Mouse (Mus musculus) hindbrain, embryonic 15.5 days (tissue): ENCODE results near the gene Lrp2. TPM values are rescaled to one million over a fixed set of nuclear protein-coding genes. Genes with fewer than 3 reads are reported as not detected.

ENCODE experiments used
- ATAC-seq: fragments of 200-750 bp; cut with Nextera tagmentation; 2 replicates; pipeline ENCODE4 v1.8.0; 2017; ENCODE audit warnings: low read depth, moderate number of reproducible peaks, moderate TSS enrichment; ENCODE audit not compliant: low FRiP score
- H3K27ac ChIP-seq: fragments of 300-500 bp; sonication (generic); replicated peaks from 2 replicates; pipeline ENCODE4 v1.5.1; 2015; ENCODE audit warnings: mild to moderate bottlenecking, inconsistent platforms
- H3K27me3 ChIP-seq: fragments of 300-500 bp; sonication (generic); 2 replicates; pipeline ENCODE4 v1.6.1; 2015; ENCODE audit warnings: control low read depth, inconsistent platforms
- H3K36me3 ChIP-seq: fragments of 300-500 bp; sonication (generic); 2 replicates; pipeline ENCODE4 v1.6.1; 2015; ENCODE audit warnings: control low read depth, inconsistent platforms
- H3K4me1 ChIP-seq: fragments of 300-500 bp; sonication (generic); replicated peaks from 2 replicates; pipeline ENCODE4 v1.6.1; 2015; ENCODE audit warnings: control low read depth, inconsistent platforms
- H3K4me2 ChIP-seq: fragments of 300-500 bp; sonication (generic); 2 replicates; pipeline ENCODE4 v1.6.1; 2015; ENCODE audit warnings: moderate library complexity, mild to moderate bottlenecking, inconsistent platforms
- H3K4me3 ChIP-seq: fragments of 300-500 bp; sonication (generic); 2 replicates; pipeline ENCODE4 v1.5.1; 2015; ENCODE audit warnings: mild to moderate bottlenecking, inconsistent platforms
- H3K9ac ChIP-seq: fragments of 300-500 bp; sonication (generic); 2 replicates; pipeline ENCODE4 v1.6.1; 2015; ENCODE audit warnings: inconsistent platforms
- H3K9me3 ChIP-seq: fragments of 300-500 bp; sonication (generic); 2 replicates; pipeline ENCODE4 v1.6.1; 2016; ENCODE audit warnings: control low read depth, inconsistent platforms
- WGBS: fragments of 180-500 bp; shearing (Covaris S2); methylation state at CpG from one replicate; pipeline ENCODE4 v1.1.7; 2015; 5-methylcytosine and 5-hydroxymethylcytosine counted together
- polyA plus RNA-seq: library from polyadenylated mRNA; unstranded; fragments of >200 nt; fragmentation: Nextera tagmentation; extraction: Ambion mirVana; gene quantifications from 2 replicates; pipeline ENCODE4 v1.2.1, GENCODE M21; 2015

The Lrp2 gene
- polyA plus RNA-seq, 1 experiment from 2014 or later = 1.2 TPM

GRCm38 (mm10) chr2:69480965-69481364 lies 104.9 kb downstream of the Lrp2 start:
- H3K9me3 ChIP-seq = no peaks in the 10 kb centered on the region
- H3K27ac ChIP-seq = no peak overlapping the region
- no peaks in the 10 kb centered on the region for H3K36me3 ChIP-seq
- no peak overlapping the region for H3K9ac ChIP-seq
- H3K27me3 ChIP-seq = no peaks in the 10 kb centered on the region
- H3K4me3 ChIP-seq = no peak overlapping the region
- H3K4me1 ChIP-seq = no peaks in the 10 kb centered on the region
- H3K4me2 ChIP-seq = no peak overlapping the region
- 94% methylated on average over 7 of the region's 7 CpGs for WGBS
- no peak for ATAC-seq

- H3K27ac ChIP-seq = no peak overlapping the region
- 81% methylated on average over 7 of the region's 7 CpGs for WGBS
- no peaks in the 10 kb centered on the region for H3K9me3 ChIP-seq
- ATAC-seq = no peak
- no peak overlapping the region for H3K9ac ChIP-seq
- no peak overlapping the region for H3K4me2 ChIP-seq
- no peaks in the 10 kb centered on the region for H3K27me3 ChIP-seq
- no peak overlapping the region for H3K4me3 ChIP-seq
- no peaks in the 10 kb centered on the region for H3K36me3 ChIP-seq
- no peaks in the 10 kb centered on the region for H3K4me1 ChIP-seq
Measured at GRCm38 (mm10) chr2:69479859-69480258, 106.0 kb downstream of the Lrp2 start.

- Histone ChIP-seq H3K4me3 (no peak overlapping the region), H3K36me3 (no peaks in the 10 kb centered on the region), H3K4me2 (no peak overlapping the region), H3K9me3 (no peaks in the 10 kb centered on the region), H3K4me1 (no peaks in the 10 kb centered on the region), H3K9ac (no peak overlapping the region), H3K27ac (no peak overlapping the region), H3K27me3 (no peaks in the 10 kb centered on the region)
- 78% methylated on average over 7 of the region's 7 CpGs for WGBS
- no peak for ATAC-seq
Measured at GRCm38 (mm10) chr2:69476901-69477300, 109.0 kb downstream of the Lrp2 start.

- no peak overlapping the region for H3K4me2 ChIP-seq
- H3K27me3 ChIP-seq = no peaks in the 10 kb centered on the region
- H3K9me3 ChIP-seq = no peaks in the 10 kb centered on the region
- 87% methylated on average over 9 of the region's 9 CpGs for WGBS
- H3K27ac ChIP-seq = no peak overlapping the region
- no peak overlapping the region for H3K9ac ChIP-seq
- no peaks in the 10 kb centered on the region for H3K4me1 ChIP-seq
- no peak for ATAC-seq
- H3K4me3 ChIP-seq = no peak overlapping the region
- no peaks in the 10 kb centered on the region for H3K36me3 ChIP-seq
Measured at GRCm38 (mm10) chr2:69475177-69475576, 110.7 kb downstream of the Lrp2 start.

GRCm38 (mm10) chr2:69471837-69472236 lies 114.0 kb downstream of the Lrp2 start:
- 94% methylated on average over 4 of the region's 4 CpGs for WGBS
- no peak for ATAC-seq

GRCm38 (mm10) chr2:69463609-69464008 lies 122.3 kb downstream of the Lrp2 start:
- whole genome bisulfite sequencing = 80% methylated on average over 6 of the region's 6 CpGs
- H3K9me3 ChIP-seq = no peaks in the 10 kb centered on the region
- H3K4me3 ChIP-seq = no peak overlapping the region
- H3K27ac ChIP-seq = no peak overlapping the region
- no peak overlapping the region for H3K4me2 ChIP-seq
- H3K27me3 ChIP-seq = no peaks in the 10 kb centered on the region
- no peaks in the 10 kb centered on the region for H3K4me1 ChIP-seq
- no peaks in the 10 kb centered on the region for H3K36me3 ChIP-seq
- H3K9ac ChIP-seq = no peak overlapping the region
- ATAC-seq = no peak

More at GRCm38 (mm10) chr2:69471837-69472236, 114.0 kb downstream of the Lrp2 start:
- Histone ChIP-seq H3K4me1 (no peaks in the 10 kb centered on the region), H3K36me3 (no peaks in the 10 kb centered on the region), H3K4me3 (no peak overlapping the region), H3K4me2 (no peak overlapping the region), H3K27me3 (no peaks in the 10 kb centered on the region), H3K9me3 (no peaks in the 10 kb centered on the region), H3K9ac (no peak overlapping the region), H3K27ac (no peak overlapping the region)

- ATAC-seq = no peak
- Histone ChIP-seq H3K9ac (no peak overlapping the region), H3K27me3 (no peaks in the 10 kb centered on the region), H3K4me2 (no peak overlapping the region), H3K4me3 (no peak overlapping the region), H3K27ac (no peak overlapping the region), H3K9me3 (no peaks in the 10 kb centered on the region), H3K4me1 (no peaks in the 10 kb centered on the region), H3K36me3 (no peaks in the 10 kb centered on the region)
- WGBS = 82% methylated on average over 17 of the region's 17 CpGs
Measured at GRCm38 (mm10) chr2:69459481-69459880, 126.4 kb downstream of the Lrp2 start.

GRCm38 (mm10) chr2:69451128-69451527 lies 134.7 kb downstream of the Lrp2 start:
- H3K4me3 ChIP-seq = no peak overlapping the region
- no peak overlapping the region for H3K27ac ChIP-seq
- no peak overlapping the region for H3K9ac ChIP-seq
- H3K27me3 ChIP-seq = no peaks in the 10 kb centered on the region
- no peak for ATAC-seq
- H3K4me1 ChIP-seq = no peaks in the 10 kb centered on the region
- H3K4me2 ChIP-seq = no peak overlapping the region
- no peaks in the 10 kb centered on the region for H3K9me3 ChIP-seq
- H3K36me3 ChIP-seq = no peaks in the 10 kb centered on the region
- WGBS = 86% methylated on average over 5 of the region's 5 CpGs

- Histone ChIP-seq H3K9ac (no peak overlapping the region), H3K4me3 (no peak overlapping the region), H3K4me1 (no peaks in the 10 kb centered on the region), H3K9me3 (no peaks in the 10 kb centered on the region), H3K4me2 (no peak overlapping the region), H3K27ac (no peak overlapping the region), H3K27me3 (no peaks in the 10 kb centered on the region), H3K36me3 (no peaks in the 10 kb centered on the region)
- 91% methylated on average over 4 of the region's 4 CpGs for WGBS
- ATAC-seq = no peak
Measured at GRCm38 (mm10) chr2:69448581-69448980, 137.3 kb downstream of the Lrp2 start.

GRCm38 (mm10) chr2:69445896-69446472 lies 139.9 kb downstream of the Lrp2 start:
- Histone ChIP-seq H3K4me3 (no peak overlapping the region), H3K4me1 (no peaks in the 10 kb centered on the region), H3K27me3 (no peaks in the 10 kb centered on the region), H3K9me3 (no peaks in the 10 kb centered on the region), H3K9ac (no peak overlapping the region), H3K27ac (no peak overlapping the region), H3K4me2 (no peak overlapping the region), H3K36me3 (no peaks in the 10 kb centered on the region)
- no peak for ATAC-seq
- WGBS = 68% methylated on average over 4 of the region's 4 CpGs

- H3K9me3 ChIP-seq = no peaks in the 10 kb centered on the region
- no peaks in the 10 kb centered on the region for H3K4me1 ChIP-seq
- H3K27ac ChIP-seq = no peak overlapping the region
- no peak for ATAC-seq
- H3K27me3 ChIP-seq = no peaks in the 10 kb centered on the region
- no peak overlapping the region for H3K4me2 ChIP-seq
- H3K4me3 ChIP-seq = no peak overlapping the region
- 83% methylated on average over 3 of the region's 3 CpGs for WGBS
- H3K9ac ChIP-seq = no peak overlapping the region
- H3K36me3 ChIP-seq = no peaks in the 10 kb centered on the region
Measured at GRCm38 (mm10) chr2:69441656-69442055, 144.2 kb downstream of the Lrp2 start.

- no peak overlapping the region for H3K4me2 ChIP-seq
- no peaks in the 10 kb centered on the region for H3K27me3 ChIP-seq
- no peak overlapping the region for H3K27ac ChIP-seq
- no peak overlapping the region for H3K9ac ChIP-seq
- H3K36me3 ChIP-seq = no peaks in the 10 kb centered on the region
- no peak overlapping the region for H3K4me3 ChIP-seq
- H3K9me3 ChIP-seq = no peaks in the 10 kb centered on the region
- WGBS = 30% methylated on average over 3 of the region's 3 CpGs
- H3K4me1 ChIP-seq = no peaks in the 10 kb centered on the region
- no peak for ATAC-seq
Measured at GRCm38 (mm10) chr2:69428116-69428515, 157.7 kb downstream of the Lrp2 start.

- H3K4me2 ChIP-seq = no peak overlapping the region
- no peaks in the 10 kb centered on the region for H3K27me3 ChIP-seq
- H3K9ac ChIP-seq = no peak overlapping the region
- H3K4me3 ChIP-seq = no peak overlapping the region
- H3K27ac ChIP-seq = no peak overlapping the region
- 94% methylated on average over 10 of the region's 10 CpGs for WGBS
- H3K4me1 ChIP-seq = no peaks in the 10 kb centered on the region
- H3K9me3 ChIP-seq = no peaks in the 10 kb centered on the region
- ATAC-seq = no peak
- H3K36me3 ChIP-seq = no peaks in the 10 kb centered on the region
Measured at GRCm38 (mm10) chr2:69427141-69427540, 158.7 kb downstream of the Lrp2 start.
